24 mouse cellular contexts compared by ENCODE assay signal in the genomic region with DNA sequence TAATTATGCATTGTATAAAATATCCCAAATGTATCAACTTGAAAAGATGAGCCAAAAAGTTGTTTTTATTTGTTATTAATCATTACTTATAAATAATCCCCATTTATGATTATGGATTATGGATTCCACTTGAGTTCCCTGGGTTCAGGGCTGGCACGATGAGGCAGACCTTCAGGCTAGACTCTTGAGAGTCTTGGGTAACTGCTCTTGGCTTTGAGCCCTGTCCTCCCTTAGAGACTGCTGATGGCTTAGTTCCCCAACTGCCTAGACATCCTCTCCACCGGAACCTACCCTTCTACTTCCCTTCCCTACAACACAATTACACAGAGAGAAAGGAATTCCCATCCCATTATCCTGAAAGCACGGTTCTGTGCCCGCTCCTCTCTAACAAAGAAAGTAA.
DNase-seq lines count a peak whose midpoint lies in the region; ATAC-seq and TF ChIP-seq lines count a peak whose summit lies in the region.
"Had no signal": no experiment of that assay in that cellular context is flagged by ENCODE, and none has a peak within 500 bp of the region (broad histone marks: within the 10 kb centered on the region; RNA-seq: fewer than 3 reads in every experiment).

No protein-coding gene starts in this region.

- no peak overlapping the region for H3K9ac ChIP-seq in midbrain, postnatal 0 days (replicated peaks; ENCODE audit: low read length, poor library complexity, severe bottlenecking)
- no peak overlapping the region for H3K9ac ChIP-seq in midbrain, embryonic 16.5 days (ENCODE audit: low read depth, low read length)
- H3K9ac ChIP-seq: embryonic facial prominence, embryonic 15.5 days; heart, embryonic 15.5 days; hindbrain, embryonic 15.5 days had no signal

- no peaks in the 10 kb centered on the region for H3K9me3 ChIP-seq in midbrain, postnatal 0 days (ENCODE audit: low read length)
- no peaks in the 10 kb centered on the region for H3K9me3 ChIP-seq in midbrain, embryonic 16.5 days (replicated peaks; ENCODE audit: control insufficient read depth, low read length, poor library complexity, severe bottlenecking)
- H3K9me3 ChIP-seq: embryonic facial prominence, embryonic 15.5 days; forebrain, embryonic 10.5 days; heart, embryonic 10.5 days; heart, embryonic 15.5 days; hindbrain, embryonic 15.5 days had no signal

- no peak for TF ChIP-seq CTCF in midbrain, postnatal 0 days (IDR thresholded peaks at IDR 0.05)

- no peaks in the 10 kb centered on the region for H3K36me3 ChIP-seq in midbrain, postnatal 0 days (ENCODE audit: insufficient read depth, low read length)
- H3K36me3 ChIP-seq in midbrain, embryonic 16.5 days (ENCODE audit: control insufficient read depth, insufficient read depth, low read length) = no peaks in the 10 kb centered on the region
- H3K36me3 ChIP-seq: embryonic facial prominence, embryonic 15.5 days; forebrain, embryonic 10.5 days; heart, embryonic 10.5 days; heart, embryonic 15.5 days; hindbrain, embryonic 15.5 days had no signal

- H3K4me3 ChIP-seq in midbrain, postnatal 0 days (ENCODE audit: low read depth, low read length) = no peak overlapping the region
- no peak overlapping the region for H3K4me3 ChIP-seq in midbrain, embryonic 16.5 days (ENCODE audit: low read depth, low read length)
- H3K4me3 ChIP-seq: embryonic facial prominence, embryonic 15.5 days; erythroblast, embryonic 14.5 days; forebrain, embryonic 10.5 days; gastrocnemius, adult 2 months; heart, embryonic 10.5 days; heart, embryonic 15.5 days; hindbrain, embryonic 15.5 days had no signal

- ATAC-seq in midbrain, postnatal 0 days (ENCODE audit: low FRiP score) = no peak
- ATAC-seq in midbrain, embryonic 16.5 days = no peak
- ATAC-seq: forebrain, embryonic 14.5 days; intestine, embryonic 16.5 days had no signal

- H3K27ac ChIP-seq in midbrain, postnatal 0 days (ENCODE audit: low read depth, low read length) = no peak overlapping the region
- no peak overlapping the region for H3K27ac ChIP-seq in midbrain, embryonic 16.5 days (ENCODE audit: low read length)
- H3K27ac ChIP-seq: embryonic facial prominence, embryonic 15.5 days; forebrain, embryonic 10.5 days; gastrocnemius, adult 2 months; heart, embryonic 10.5 days; heart, embryonic 15.5 days; hindbrain, embryonic 15.5 days had no signal

- H3K4me1 ChIP-seq in midbrain, postnatal 0 days (ENCODE audit: insufficient read depth, low read length) = no peaks in the 10 kb centered on the region
- H3K4me1 ChIP-seq in midbrain, embryonic 16.5 days (ENCODE audit: control insufficient read depth, insufficient read depth, low read length) = no peaks in the 10 kb centered on the region
- H3K4me1 ChIP-seq: embryonic facial prominence, embryonic 15.5 days; forebrain, embryonic 10.5 days; heart, embryonic 10.5 days; heart, embryonic 15.5 days; hindbrain, embryonic 15.5 days had no signal

- DNase-seq in heart, adult 11 months = peak; percentile 55
- DNase-seq in heart, postnatal 36 days = no peak
- peak; percentile 15 for DNase-seq in midbrain, postnatal 0 days (ENCODE audit: low spot score)
- peak; percentile 56 for DNase-seq in adrenal gland, postnatal 14 days
- no peak for DNase-seq in gastrocnemius, postnatal 36 days
- no peak for DNase-seq in left cerebral cortex, adult 11 months (ENCODE audit: low spot score)
- DNase-seq: cerebellum, adult 11-12 months; cerebellum, adult 9-11 months; cerebellum, postnatal 36 days; gastrocnemius, adult 2 months; gastrocnemius, postnatal 25 days; heart, adult 18-20 months; heart, postnatal 14 days; kidney, adult 2 months had no signal

- H3K4me2 ChIP-seq in midbrain, postnatal 0 days (ENCODE audit: low read depth, low read length, poor library complexity, severe bottlenecking) = no peak overlapping the region
- no peak overlapping the region for H3K4me2 ChIP-seq in midbrain, embryonic 16.5 days (ENCODE audit: low read length)
- H3K4me2 ChIP-seq: embryonic facial prominence, embryonic 15.5 days; heart, embryonic 15.5 days; hindbrain, embryonic 15.5 days had no signal

- H3K27me3 ChIP-seq in midbrain, postnatal 0 days (ENCODE audit: insufficient read depth, low read length) = no peaks in the 10 kb centered on the region
- H3K27me3 ChIP-seq in midbrain, embryonic 16.5 days (ENCODE audit: control insufficient read depth, insufficient read depth, low read depth, low read length) = no peaks in the 10 kb centered on the region
- H3K27me3 ChIP-seq: CH12.LX; embryonic facial prominence, embryonic 15.5 days; heart, embryonic 15.5 days; hindbrain, embryonic 15.5 days had no signal

- intact Hi-C loops in heart, postnatal 36 days (cut with DNase I) = no loop called here
- intact Hi-C loops in gastrocnemius, postnatal 36 days (cut with DNase I) = no loop called here

- 32% methylated on average over 4 of the region's 4 CpGs for WGBS in midbrain, postnatal 0 days
- WGBS in midbrain, embryonic 16.5 days = 29% methylated on average over 4 of the region's 4 CpGs

Comparison
In these comparisons a context has a peak if more than half of its experiments do, and no peak if none do; other contexts are left out.
1. DNase-seq: peak in heart, adult 11 months (single experiment), midbrain, postnatal 0 days (single experiment) and adrenal gland, postnatal 14 days (single experiment); none in heart, postnatal 36 days (0 of 2), gastrocnemius, postnatal 36 days (0 of 2) and left cerebral cortex, adult 11 months (single experiment).